Mouse (Mus musculus) intestine, embryonic 14.5 days (tissue): ENCODE data around the gene Abi3. TPM values are rescaled to one million over a fixed set of nuclear protein-coding genes. Genes with fewer than 3 reads are reported as not detected.
A peak's percentile ranks its signal among the peaks of the same experiment; 100 is the strongest.

Experiments used
- ATAC-seq: fragments of 200-750 bp; cut with Nextera tagmentation; replicated peaks from 2 replicates; pipeline ENCODE4 v1.8.0; 2017; ENCODE audit warnings: low read depth, moderate number of reproducible peaks, moderate TSS enrichment, moderate library complexity; ENCODE audit not compliant: low FRiP score, low TSS enrichment
- DNase-seq: peaks from one replicate; pipeline ENCODE4 v3.0.0-alpha.2; 2018; ENCODE audit warnings: low spot score
- H3K27ac ChIP-seq: fragments of 300-500 bp; sonication (generic); 2 replicates; pipeline ENCODE4 v1.5.1; 2014; ENCODE audit warnings: low read depth, mild to moderate bottlenecking, control low read depth
- H3K27me3 ChIP-seq: fragments of 300-500 bp; sonication (generic); replicated peaks from 2 replicates; pipeline ENCODE4 v1.6.1; 2014; ENCODE audit warnings: low read length, control low read depth; ENCODE audit not compliant: control insufficient read depth, insufficient read depth
- H3K36me3 ChIP-seq: fragments of 300-500 bp; sonication (generic); 2 replicates; pipeline ENCODE4 v1.6.1; 2014; ENCODE audit warnings: low read length, control low read depth; ENCODE audit not compliant: control insufficient read depth, insufficient read depth
- H3K4me1 ChIP-seq: fragments of 300-500 bp; sonication (generic); replicated peaks from 2 replicates; pipeline ENCODE4 v1.6.1; 2014; ENCODE audit warnings: low read length, control low read depth, mixed read lengths; ENCODE audit not compliant: control insufficient read depth, insufficient read depth
- H3K4me2 ChIP-seq: fragments of 300-500 bp; sonication (generic); 2 replicates; pipeline ENCODE4 v1.6.1; 2014; ENCODE audit warnings: low read length
- H3K4me3 ChIP-seq: fragments of 300-500 bp; sonication (generic); 2 replicates; pipeline ENCODE4 v1.5.1; 2014; ENCODE audit warnings: low read depth, low read length, control low read depth, mixed read lengths
- H3K9ac ChIP-seq: fragments of 300-500 bp; sonication (generic); 2 replicates; pipeline ENCODE4 v1.6.1; 2014; ENCODE audit warnings: mild to moderate bottlenecking, low read length
- H3K9me3 ChIP-seq: fragments of 300-500 bp; sonication (generic); 2 replicates; pipeline ENCODE4 v1.6.1; 2016; ENCODE audit warnings: low read length, control low read depth; ENCODE audit not compliant: control insufficient read depth
- WGBS: fragments of 180-500 bp; shearing (Covaris S2); extraction: QIAGEN DNeasy Blood & Tissue Kit; methylation state at CpG from one replicate; pipeline ENCODE4 v1.1.7; 2014; 5-methylcytosine and 5-hydroxymethylcytosine counted together
- polyA plus RNA-seq: library from polyadenylated mRNA; unstranded; fragments of >200 nt; fragmentation: Nextera tagmentation; extraction: Ambion mirVana; gene quantifications from 2 replicates; pipeline ENCODE4 v1.2.1, GENCODE M21; 2014

The Abi3 gene
- polyA plus RNA-seq, 1 experiment from 2014 or later: 4.8 TPM

DNA sequence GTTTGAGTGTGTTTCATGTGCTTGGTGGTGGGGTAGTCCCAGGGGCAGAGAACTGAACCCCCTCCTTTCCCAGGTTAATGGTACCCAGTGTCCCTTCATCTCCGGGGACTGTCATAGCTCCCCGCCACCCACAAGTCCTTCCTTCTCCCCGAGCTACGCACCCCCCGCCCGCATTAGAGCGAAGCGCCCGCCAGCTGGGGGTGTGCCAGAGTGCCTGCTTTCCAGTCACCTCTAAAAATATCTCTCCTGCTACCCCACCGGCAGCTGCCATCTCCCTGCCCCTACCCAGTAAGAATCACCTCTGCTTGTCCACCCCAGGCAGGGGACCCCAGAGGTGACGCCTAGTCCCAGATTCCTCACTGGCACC, 17.4 kb downstream of the Abi3 start:
- Histone ChIP-seq H3K9me3 (no peaks in the 10 kb centered on the region), H3K27me3 (peaks cover 50% of the 10 kb centered on the region), H3K4me1 (peaks cover 7% of the 10 kb centered on the region; the same call in 1 of the 2 replicates), H3K36me3 (no peaks in the 10 kb centered on the region), H3K4me2 (peak overlapping the region; percentile 97), H3K27ac (no peak overlapping the region), H3K9ac (peak overlapping the region; percentile 73), H3K4me3 (peak overlapping the region; percentile 61)
- DNase-seq (no peak), ATAC-seq (peak; percentile 28; the same call in 1 of the 2 replicates)
- WGBS: 1% methylated on average over 11 of the region's 11 CpGs

- ATAC-seq: peak; percentile 95
- H3K4me1 ChIP-seq: peaks cover 7% of the 10 kb centered on the region; the same call in 1 of the 2 replicates
- peak; percentile 91 for DNase-seq
- peak within 1 kb of the TSS; percentile 73 for H3K9ac ChIP-seq
- H3K4me3 ChIP-seq: peak within 1 kb of the TSS; percentile 61
- H3K4me2 ChIP-seq: peak within 1 kb of the TSS; percentile 97
- H3K9me3 ChIP-seq: no peaks in the 10 kb centered on the region
- no peaks in the 10 kb centered on the region for H3K36me3 ChIP-seq
- WGBS: under 1% methylated on average over 65 of the region's 78 CpGs
- H3K27me3 ChIP-seq: peaks cover 44% of the 10 kb centered on the region
- no peak within 1 kb of the TSS for H3K27ac ChIP-seq
Observed at GRCm38 (mm10) chr11:95824071-95824876, 18.0 kb downstream of the Abi3 start, which contains the start of gene Phospho1. Gene Phospho1, plus strand, starts transcription at chr11:95824499.

DNA sequence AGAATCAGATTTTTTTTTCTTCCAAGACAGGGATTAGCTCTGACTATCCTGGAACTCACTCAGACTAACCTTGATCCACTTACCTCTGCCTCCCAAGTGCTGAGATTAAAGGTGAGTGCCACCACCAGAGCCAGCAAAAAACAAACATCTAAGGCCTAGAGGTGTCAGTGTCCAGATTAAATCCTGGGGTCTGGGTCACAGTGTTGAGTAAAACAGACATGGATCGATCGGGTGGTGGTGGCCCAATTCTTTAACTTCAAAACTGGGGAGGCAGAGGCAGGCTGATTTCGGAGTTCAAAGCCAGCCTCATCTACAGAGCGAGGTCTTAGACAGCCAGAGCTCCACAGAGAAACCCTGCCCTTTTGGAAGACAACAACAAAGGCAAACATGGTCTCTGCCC, 19.8 kb downstream of the Abi3 start:
- Histone ChIP-seq H3K4me2 (no peak overlapping the region), H3K4me3 (no peak overlapping the region), H3K27me3 (peaks cover 29% of the 10 kb centered on the region), H3K27ac (no peak overlapping the region), H3K9me3 (no peaks in the 10 kb centered on the region), H3K4me1 (peaks cover 7% of the 10 kb centered on the region; the same call in 1 of the 2 replicates), H3K36me3 (no peaks in the 10 kb centered on the region), H3K9ac (no peak overlapping the region)
- ATAC-seq (no peak), DNase-seq (no peak)
- 96% methylated on average over 4 of the region's 4 CpGs for WGBS

DNA sequence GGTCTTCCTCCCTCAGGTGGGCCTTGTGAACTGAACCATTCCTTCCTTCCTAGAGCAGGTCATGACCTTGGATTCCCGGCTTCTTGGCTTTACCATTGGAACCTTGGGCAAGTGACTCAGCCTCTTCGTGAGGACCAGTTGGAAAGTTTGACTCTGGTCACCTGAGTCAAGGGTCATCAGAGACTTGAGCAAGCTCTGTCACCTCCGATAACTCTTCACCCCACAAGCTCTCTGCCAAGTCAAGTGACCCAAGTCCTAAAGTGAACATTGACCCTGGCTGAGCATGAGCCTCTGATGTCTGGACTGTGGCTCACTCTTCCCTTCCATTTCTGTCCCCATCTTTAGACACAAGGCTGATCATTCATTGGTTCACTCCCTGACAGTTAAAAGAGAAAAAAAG, 20.8 kb downstream of the Abi3 start:
- Histone ChIP-seq H3K9me3 (no peaks in the 10 kb centered on the region), H3K4me3 (no peak overlapping the region), H3K9ac (no peak overlapping the region), H3K4me2 (no peak overlapping the region), H3K36me3 (no peaks in the 10 kb centered on the region), H3K27ac (no peak overlapping the region), H3K4me1 (peaks cover 7% of the 10 kb centered on the region; the same call in 1 of the 2 replicates), H3K27me3 (peaks cover 21% of the 10 kb centered on the region)
- ATAC-seq (no peak), DNase-seq (no peak)
- WGBS: 88% methylated on average over 3 of the region's 3 CpGs

DNA sequence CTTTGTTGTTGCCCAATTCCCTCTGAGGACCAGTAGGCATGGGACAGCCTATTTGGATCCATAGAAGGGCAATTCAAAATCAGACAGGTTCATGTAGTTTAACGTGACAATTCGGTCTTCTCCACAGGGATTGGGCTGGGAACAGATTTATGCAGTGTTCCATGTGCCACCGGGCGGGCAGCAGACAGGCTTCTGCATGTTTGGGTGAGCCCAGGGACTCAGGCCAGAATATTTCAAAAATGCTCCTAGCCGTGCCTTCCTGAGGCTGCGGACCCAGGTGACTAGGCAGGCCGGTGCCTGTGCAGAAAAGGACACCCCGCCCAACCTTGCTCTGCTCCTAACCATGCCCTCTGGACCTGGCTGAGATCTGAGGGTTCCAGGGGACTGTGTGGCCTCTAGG, 23.1 kb downstream of the Abi3 start:
- DNase-seq: no peak
- Histone ChIP-seq H3K27ac (no peak overlapping the region), H3K4me2 (no peak overlapping the region), H3K27me3 (0 out of 2 replicates have a peak, but pooled peaks cover 6% of the 10 kb centered on the region), H3K4me3 (no peak overlapping the region), H3K4me1 (no peaks in the 10 kb centered on the region), H3K9me3 (no peaks in the 10 kb centered on the region), H3K36me3 (no peaks in the 10 kb centered on the region), H3K9ac (no peak overlapping the region)
- 88% methylated on average over 8 of the region's 8 CpGs for WGBS
- ATAC-seq: no peak

GRCm38 (mm10) chr11:95815412-95815811, 26.9 kb downstream of the Abi3 start:
- Histone ChIP-seq H3K4me2 (no peak overlapping the region), H3K9me3 (no peaks in the 10 kb centered on the region), H3K36me3 (no peaks in the 10 kb centered on the region), H3K27me3 (no peaks in the 10 kb centered on the region), H3K9ac (no peak overlapping the region), H3K4me3 (no peak overlapping the region), H3K27ac (no peak overlapping the region), H3K4me1 (no peaks in the 10 kb centered on the region)
- DNase-seq (no peak), ATAC-seq (no peak)
- WGBS: 73% methylated on average over 9 of the region's 9 CpGs

GRCm38 (mm10) chr11:95814857-95815256, 27.4 kb downstream of the Abi3 start:
- no peaks in the 10 kb centered on the region for H3K27me3 ChIP-seq
- no peaks in the 10 kb centered on the region for H3K36me3 ChIP-seq
- DNase-seq (no peak), ATAC-seq (no peak)
- H3K9me3 ChIP-seq: no peaks in the 10 kb centered on the region
- H3K4me1 ChIP-seq: no peaks in the 10 kb centered on the region
- no peak overlapping the region for H3K9ac ChIP-seq
- whole genome bisulfite sequencing: 68% methylated on average over 5 of the region's 5 CpGs
- H3K27ac ChIP-seq: no peak overlapping the region
- H3K4me3 ChIP-seq: no peak overlapping the region
- no peak overlapping the region for H3K4me2 ChIP-seq

DNA sequence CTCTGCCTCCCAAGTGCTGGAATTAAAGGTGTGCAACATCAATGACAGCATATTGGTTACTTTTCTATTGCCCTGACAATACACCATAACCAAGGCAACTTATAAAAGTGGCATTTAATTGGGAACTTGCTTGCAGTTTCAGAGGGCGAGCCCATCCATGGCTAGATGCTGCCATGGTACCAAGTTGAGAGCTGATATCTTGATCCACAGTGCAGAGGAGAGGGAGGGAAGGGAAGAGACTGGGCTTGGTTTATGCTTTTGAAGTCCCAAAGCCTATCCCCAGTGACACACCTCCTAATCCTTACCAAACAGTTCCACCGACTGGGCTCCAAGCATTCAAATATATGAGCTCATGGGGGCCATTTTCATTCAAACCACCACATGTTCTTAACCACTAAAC, 28.2 kb downstream of the Abi3 start:
- Histone ChIP-seq H3K4me2 (no peak overlapping the region), H3K27ac (no peak overlapping the region), H3K4me3 (no peak overlapping the region), H3K4me1 (no peaks in the 10 kb centered on the region), H3K9ac (no peak overlapping the region), H3K27me3 (no peaks in the 10 kb centered on the region), H3K9me3 (no peaks in the 10 kb centered on the region), H3K36me3 (no peaks in the 10 kb centered on the region)
- 87% methylated on average over 2 of the region's 2 CpGs for WGBS
- no peak for ATAC-seq
- no peak for DNase-seq

GRCm38 (mm10) chr11:95812224-95812623, 30.1 kb downstream of the Abi3 start:
- peaks cover 7% of the 10 kb centered on the region; the same call in 1 of the 2 replicates for H3K9me3 ChIP-seq
- H3K27me3 ChIP-seq: no peaks in the 10 kb centered on the region
- no peak overlapping the region for H3K9ac ChIP-seq
- ATAC-seq (no peak), DNase-seq (no peak)
- no peak overlapping the region for H3K27ac ChIP-seq
- H3K4me2 ChIP-seq: no peak overlapping the region
- 75% methylated on average over 4 of the region's 4 CpGs for WGBS
- H3K4me1 ChIP-seq: no peaks in the 10 kb centered on the region
- no peak overlapping the region for H3K4me3 ChIP-seq
- no peaks in the 10 kb centered on the region for H3K36me3 ChIP-seq
